Mouse (Mus musculus) heart, embryonic 16.5 days (tissue): ENCODE measurements around the gene Wfdc9. TPM values are rescaled to one million over a fixed set of nuclear protein-coding genes. Genes with fewer than 3 reads are reported as not detected.

Experiments used
- ATAC-seq: fragments of 200-750 bp; cut with Nextera tagmentation; replicated peaks from 2 replicates; pipeline ENCODE4 v1.8.0; 2017; ENCODE audit warnings: moderate number of reproducible peaks; ENCODE audit not compliant: insufficient read depth, low FRiP score; ENCODE audit errors: extremely low read depth
- H3K27ac ChIP-seq: fragments of 300-500 bp; sonication (generic); 2 replicates; pipeline ENCODE4 v1.5.1; 2014; ENCODE audit warnings: mild to moderate bottlenecking, low read length, control low read depth, moderate library complexity
- H3K27me3 ChIP-seq: fragments of 300-500 bp; sonication (generic); 2 replicates; pipeline ENCODE4 v1.6.1; 2014; ENCODE audit warnings: low read length, mixed read lengths; ENCODE audit not compliant: control insufficient read depth, insufficient read depth
- H3K36me3 ChIP-seq: fragments of 300-500 bp; sonication (generic); 2 replicates; pipeline ENCODE4 v1.6.1; 2014; ENCODE audit not compliant: control insufficient read depth, insufficient read depth
- H3K4me1 ChIP-seq: fragments of 300-500 bp; sonication (generic); 2 replicates; pipeline ENCODE4 v1.6.1; 2014; ENCODE audit warnings: low read length, mixed read lengths; ENCODE audit not compliant: control insufficient read depth, insufficient read depth
- H3K4me2 ChIP-seq: fragments of 300-500 bp; sonication (generic); 2 replicates; pipeline ENCODE4 v1.6.1; 2014; ENCODE audit warnings: low read depth, mild to moderate bottlenecking, control low read depth, low read length
- H3K4me3 ChIP-seq: fragments of 300-500 bp; sonication (generic); 2 replicates; pipeline ENCODE4 v1.5.1; 2014; ENCODE audit warnings: mild to moderate bottlenecking, control low read depth, low read length
- H3K9ac ChIP-seq: fragments of 300-500 bp; sonication (generic); 2 replicates; pipeline ENCODE4 v1.6.1; 2014; ENCODE audit warnings: low read length, control low read depth
- H3K9me3 ChIP-seq: fragments of 300-500 bp; sonication (generic); replicated peaks from 2 replicates; pipeline ENCODE4 v1.6.1; 2016; ENCODE audit warnings: low read length; ENCODE audit not compliant: control insufficient read depth
- WGBS: fragments of 180-500 bp; shearing (Covaris S2); extraction: QIAGEN DNeasy Blood & Tissue Kit; methylation state at CpG from one replicate; pipeline ENCODE4 v1.1.7; 2014; 5-methylcytosine and 5-hydroxymethylcytosine counted together
- polyA plus RNA-seq: library from polyadenylated mRNA; unstranded; fragments of >200 nt; fragmentation: Nextera tagmentation; extraction: Ambion mirVana; gene quantifications from 2 replicates; pipeline ENCODE4 v1.2.1, GENCODE M21; 2015

Wfdc9 gene
- polyA plus RNA-seq, 1 experiment from 2014 or later, result not detected

DNA sequence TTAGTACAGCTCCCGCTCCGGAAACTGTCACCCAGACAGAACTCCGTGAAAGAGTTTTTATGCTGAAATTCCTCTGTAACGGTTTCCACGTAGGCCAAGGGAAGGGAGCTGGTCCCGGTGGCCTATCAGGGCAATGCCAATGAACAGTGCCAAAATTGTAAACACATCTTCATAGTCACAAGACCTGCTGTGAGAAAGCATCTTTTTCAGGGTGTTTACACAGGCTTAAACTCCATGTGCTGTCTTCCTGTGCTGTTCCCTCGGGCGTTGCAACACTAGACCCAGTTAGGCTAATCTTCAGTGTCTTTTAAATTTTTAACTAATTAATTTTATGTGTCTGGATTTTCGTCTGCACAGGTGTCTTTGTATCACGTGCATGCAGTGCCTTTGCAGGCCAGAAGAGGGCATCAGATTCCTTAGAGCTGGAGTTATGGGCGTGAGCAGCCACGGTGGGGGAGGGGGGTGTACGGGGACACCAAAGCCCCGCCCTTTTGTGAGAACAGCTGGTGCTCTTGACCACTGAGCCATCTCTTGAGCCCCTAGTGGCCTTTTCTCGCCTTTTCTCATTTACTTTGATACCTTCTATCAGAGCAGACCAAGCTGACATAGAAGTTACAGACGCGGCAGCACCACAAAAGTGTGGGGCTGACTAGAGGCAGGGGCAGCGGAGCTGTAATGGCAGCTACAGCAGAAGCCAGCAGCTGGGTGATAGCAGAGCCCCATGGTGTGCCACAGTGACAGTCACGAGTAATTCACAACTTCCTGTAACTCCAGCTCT, 22.7 kb upstream of the Wfdc9 start:
- Histone ChIP-seq H3K9ac (peak overlapping the region; percentile 58; the same call in 1 of the 2 replicates), H3K4me2 (peak overlapping the region; percentile 63), H3K4me3 (peak overlapping the region; percentile 40), H3K27me3 (no peaks in the 10 kb centered on the region), H3K9me3 (no peaks in the 10 kb centered on the region), H3K27ac (peak overlapping the region; percentile 48), H3K4me1 (peaks cover 8% of the 10 kb centered on the region; the same call in 1 of the 2 replicates), H3K36me3 (no peaks in the 10 kb centered on the region)
- WGBS, result 21% methylated on average over 19 of the region's 19 CpGs
- ATAC-seq, result peak; percentile 75

DNA sequence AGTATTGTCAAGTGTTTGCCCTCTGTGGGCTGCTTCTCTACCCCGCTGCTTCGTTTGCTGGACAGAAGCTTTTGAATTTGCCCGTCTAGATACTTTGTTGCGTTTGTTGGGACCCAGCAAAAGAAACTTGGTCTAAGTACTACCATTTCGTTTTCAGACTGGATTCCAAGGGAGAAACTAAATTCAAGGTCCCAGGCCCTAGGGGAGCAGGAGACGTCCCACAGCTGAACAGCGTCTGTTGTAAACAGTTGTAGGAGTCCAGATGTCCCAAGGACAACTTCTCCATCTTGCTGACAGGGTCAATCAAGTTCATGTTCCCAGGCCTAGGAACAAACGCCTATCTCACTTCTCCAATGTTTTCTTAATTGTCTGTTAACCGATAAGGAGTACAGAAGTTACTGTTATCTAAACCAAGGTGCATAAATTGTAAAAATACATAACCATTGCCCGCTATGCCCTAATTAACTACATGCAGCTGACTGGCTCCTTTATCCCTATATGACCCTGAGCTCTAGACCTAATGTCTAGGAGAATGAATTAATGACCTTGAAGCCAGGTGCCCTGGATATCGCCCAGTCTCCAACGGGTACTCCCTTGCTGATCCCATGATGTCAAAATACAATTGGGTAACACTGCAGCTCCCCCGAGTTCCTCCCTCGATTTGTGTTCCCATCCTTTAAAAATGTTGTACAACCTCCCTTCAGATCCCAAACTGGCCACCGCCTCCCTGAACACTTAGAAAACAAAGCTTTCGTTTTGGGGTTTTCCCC, 20.7 kb upstream of the Wfdc9 start:
- Histone ChIP-seq H3K27ac (no peak overlapping the region), H3K9ac (no peak overlapping the region), H3K36me3 (no peaks in the 10 kb centered on the region), H3K4me1 (peaks cover 8% of the 10 kb centered on the region; the same call in 1 of the 2 replicates), H3K4me3 (no peak overlapping the region), H3K9me3 (no peaks in the 10 kb centered on the region), H3K4me2 (no peak overlapping the region), H3K27me3 (no peaks in the 10 kb centered on the region)
- 70% methylated on average over 16 of the region's 16 CpGs for WGBS
- no peak for ATAC-seq

DNA sequence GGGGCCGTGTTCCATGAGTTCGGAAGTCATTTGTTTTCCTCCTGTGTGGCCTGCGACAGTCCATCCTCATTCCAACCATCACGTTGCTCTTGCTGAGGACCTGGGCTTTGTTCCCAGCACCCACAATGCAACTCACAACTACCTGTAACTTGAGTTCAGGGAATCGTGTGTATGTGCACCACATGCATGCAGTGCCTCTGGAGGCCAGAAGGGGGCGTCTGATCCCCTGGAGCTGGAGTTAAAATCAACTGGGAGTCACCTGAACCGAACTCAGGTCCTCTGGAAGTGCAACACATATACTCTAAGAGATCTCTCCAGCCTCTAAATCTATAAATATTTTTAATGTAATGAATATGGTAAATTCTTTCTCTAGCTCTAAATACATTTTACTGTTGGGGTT, 19.7 kb upstream of the Wfdc9 start:
- H3K27me3 ChIP-seq, result no peaks in the 10 kb centered on the region
- 75% methylated on average over 7 of the region's 7 CpGs for WGBS
- H3K9me3 ChIP-seq, result no peaks in the 10 kb centered on the region
- H3K4me2 ChIP-seq, result no peak overlapping the region
- ATAC-seq, result no peak
- no peak overlapping the region for H3K4me3 ChIP-seq
- no peak overlapping the region for H3K27ac ChIP-seq
- H3K4me1 ChIP-seq, result peaks cover 8% of the 10 kb centered on the region; the same call in 1 of the 2 replicates
- no peaks in the 10 kb centered on the region for H3K36me3 ChIP-seq
- H3K9ac ChIP-seq, result no peak overlapping the region

DNA sequence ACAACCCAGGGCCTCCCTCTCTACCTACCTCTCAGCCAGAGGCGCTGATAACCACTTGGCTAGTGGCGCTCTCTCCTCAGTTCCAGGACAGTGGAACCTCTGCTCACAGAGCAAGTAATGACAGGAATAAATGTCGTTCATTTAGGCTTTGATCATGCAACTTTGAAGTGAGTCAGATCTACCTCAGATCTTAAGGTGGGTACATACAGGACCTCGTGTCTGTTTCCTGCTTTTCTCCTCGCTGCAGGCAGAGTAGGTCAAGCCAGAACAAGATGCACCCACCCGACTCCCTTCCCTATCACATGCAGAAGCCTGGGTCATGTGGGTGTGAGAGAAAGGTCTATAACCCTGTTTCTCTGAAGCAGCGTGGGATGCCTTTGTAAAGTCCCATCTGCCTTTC, 17.6 kb upstream of the Wfdc9 start, which contains the start of gene Wfdc11:
Wfdc11 (minus strand) TSS at position 101 of the 400 bp plus-strand sequence.
- Histone ChIP-seq H3K4me2 (no peak within 1 kb of the TSS), H3K27ac (no peak within 1 kb of the TSS)
- WGBS, result 56% methylated on average over 7 of the region's 7 CpGs

DNA sequence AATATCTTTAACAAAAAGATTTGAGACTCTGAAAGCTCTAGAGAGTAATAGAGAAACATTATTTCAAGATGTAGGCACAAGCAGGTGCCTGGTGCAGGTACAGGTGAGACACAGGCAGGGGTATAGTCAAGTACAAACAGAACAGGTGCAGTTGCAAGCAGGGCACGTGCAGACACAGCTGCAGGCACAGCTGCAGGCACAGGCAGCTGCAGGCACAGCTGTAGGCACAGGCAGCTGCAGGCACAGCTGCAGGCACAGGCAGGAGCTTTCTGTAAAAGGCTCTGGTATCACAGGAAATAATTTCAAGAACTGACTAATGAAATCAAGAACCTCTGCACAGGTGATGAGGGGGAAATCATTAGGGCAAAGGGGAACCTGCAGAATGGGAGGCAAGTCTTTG, 14.6 kb upstream of the Wfdc9 start:
- no peak overlapping the region for H3K4me3 ChIP-seq
- no peak overlapping the region for H3K27ac ChIP-seq
- H3K27me3 ChIP-seq, result no peaks in the 10 kb centered on the region
- H3K9me3 ChIP-seq, result 0 out of 2 replicates have a peak, but pooled peaks cover 3% of the 10 kb centered on the region
- WGBS, result 16% methylated on average over 1 of the region's 1 CpGs
- ATAC-seq, result no peak
- H3K4me1 ChIP-seq, result no peaks in the 10 kb centered on the region
- no peaks in the 10 kb centered on the region for H3K36me3 ChIP-seq
- no peak overlapping the region for H3K4me2 ChIP-seq
- no peak overlapping the region for H3K9ac ChIP-seq

More for the DNA sequence above, 17.6 kb upstream of the Wfdc9 start, which contains the start of gene Wfdc11:
- no peak for ATAC-seq
- Histone ChIP-seq H3K4me1 (peaks cover 4% of the 10 kb centered on the region; the same call in 1 of the 2 replicates), H3K9me3 (no peaks in the 10 kb centered on the region), H3K9ac (no peak within 1 kb of the TSS), H3K36me3 (no peaks in the 10 kb centered on the region), H3K27me3 (no peaks in the 10 kb centered on the region), H3K4me3 (no peak within 1 kb of the TSS)

DNA sequence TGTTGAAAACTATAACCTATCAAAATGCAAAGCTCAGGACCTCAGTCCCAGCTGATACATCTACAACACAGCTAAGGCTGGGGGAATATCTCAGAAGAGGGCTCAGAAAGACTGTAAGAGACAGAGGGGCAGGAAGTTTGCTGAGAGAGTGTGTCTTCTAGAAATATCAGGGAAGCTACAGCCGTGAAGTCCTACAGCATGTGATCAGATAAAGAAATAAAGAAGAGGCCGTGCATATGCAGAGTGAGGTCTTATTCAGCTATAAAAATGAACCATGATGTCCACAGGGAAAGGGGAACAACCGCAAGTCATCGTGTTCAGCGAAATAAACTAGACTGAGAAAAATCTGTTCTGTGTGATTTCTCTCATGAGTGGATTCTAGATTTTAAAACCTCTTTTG, 13.9 kb upstream of the Wfdc9 start:
- 70% methylated on average over 5 of the region's 5 CpGs for WGBS
- H3K36me3 ChIP-seq, result no peaks in the 10 kb centered on the region
- H3K9me3 ChIP-seq, result 0 out of 2 replicates have a peak, but pooled peaks cover 3% of the 10 kb centered on the region
- no peak overlapping the region for H3K4me2 ChIP-seq
- H3K27ac ChIP-seq, result no peak overlapping the region
- H3K4me3 ChIP-seq, result no peak overlapping the region
- no peaks in the 10 kb centered on the region for H3K4me1 ChIP-seq
- H3K9ac ChIP-seq, result no peak overlapping the region
- ATAC-seq, result no peak
- no peaks in the 10 kb centered on the region for H3K27me3 ChIP-seq

DNA sequence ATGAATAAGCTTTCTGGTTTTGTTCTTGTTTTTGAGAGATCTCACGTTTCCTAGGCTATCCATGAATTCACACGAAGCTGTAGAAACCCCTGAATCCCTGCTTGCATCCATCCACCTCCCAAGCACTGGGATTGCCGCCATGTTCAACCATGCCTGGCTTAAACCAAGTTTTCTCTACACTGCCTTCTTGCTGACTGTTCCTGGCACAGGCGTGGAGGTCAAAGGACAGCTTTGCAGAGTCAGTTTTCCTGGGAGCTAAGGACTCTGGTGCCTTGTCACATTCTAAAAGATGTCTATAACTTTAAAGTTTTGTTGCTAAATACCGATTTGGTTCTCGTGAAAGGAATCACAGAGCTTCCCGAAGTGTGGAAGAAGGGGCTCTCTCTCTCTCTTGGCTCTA, 8.5 kb upstream of the Wfdc9 start:
- no peak overlapping the region for H3K4me2 ChIP-seq
- 78% methylated on average over 7 of the region's 7 CpGs for WGBS
- H3K27me3 ChIP-seq, result no peaks in the 10 kb centered on the region
- H3K4me3 ChIP-seq, result no peak overlapping the region
- 0 out of 2 replicates have a peak, but pooled peaks cover 3% of the 10 kb centered on the region for H3K9me3 ChIP-seq
- ATAC-seq, result no peak
- no peak overlapping the region for H3K27ac ChIP-seq
- H3K36me3 ChIP-seq, result no peaks in the 10 kb centered on the region
- no peaks in the 10 kb centered on the region for H3K4me1 ChIP-seq
- H3K9ac ChIP-seq, result no peak overlapping the region

DNA sequence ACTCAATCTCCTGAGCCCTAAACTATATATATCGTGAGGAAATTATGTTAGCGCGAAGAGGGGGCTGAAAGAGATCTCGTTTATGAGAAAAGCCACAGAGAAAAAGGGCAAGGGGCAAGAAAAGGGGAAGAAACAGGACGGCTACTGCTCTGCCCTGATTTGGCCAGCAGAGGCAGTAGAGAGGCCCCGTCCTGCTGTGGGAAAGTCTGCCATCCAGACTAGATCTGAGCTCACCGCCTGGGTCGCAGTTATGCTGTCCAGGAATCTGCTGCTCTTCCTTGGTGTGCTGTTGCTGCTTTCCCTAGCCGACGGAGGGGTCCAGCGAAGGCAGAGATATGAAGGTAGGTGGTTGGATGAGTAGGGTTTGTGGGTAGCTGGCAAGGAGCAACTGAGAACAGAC, 525 bp downstream of the Wfdc9 start, which contains the start of gene Wfdc10:
Wfdc10 (plus strand) TSS at position 189 of the 400 bp plus-strand sequence.
- Histone ChIP-seq H3K36me3 (no peaks in the 10 kb centered on the region), H3K4me1 (no peaks in the 10 kb centered on the region), H3K27ac (no peak within 1 kb of the TSS), H3K9ac (no peak within 1 kb of the TSS), H3K4me2 (no peak within 1 kb of the TSS), H3K27me3 (no peaks in the 10 kb centered on the region; the same call in 1 of the 2 replicates), H3K4me3 (no peak within 1 kb of the TSS), H3K9me3 (no peaks in the 10 kb centered on the region)
- 12% methylated on average over 11 of the region's 11 CpGs for WGBS
- ATAC-seq, result no peak
